Mouse (Mus musculus): ENCODE measurements at regions not wholly inside any gene's neighbourhood (a gene's known extent, or its start where the extent isn't known, plus 50 kb on each side); places are given as distances from the start of the nearest gene placed in this dataset.
"Not testable (repeated sequence)": the region's sequence is repeated elsewhere in the genome, so short reads cannot be mapped to it uniquely, and the experiment has no call there.

GRCm38 (mm10) chr15:3909471-3909870, 69.9 kb downstream of the Fbxo4 start:
- no peak for ATAC-seq (ENCODE audit: low FRiP score, low TSS enrichment)
- H3K9me3 ChIP-seq (ENCODE audit: low read length): no peaks in the 10 kb centered on the region
- H3K27me3 ChIP-seq (ENCODE audit: insufficient read depth, low read length): no peaks in the 10 kb centered on the region
- 66% methylated on average over 3 of the region's 3 CpGs for WGBS
- no peak overlapping the region for H3K4me3 ChIP-seq (ENCODE audit: low read length)
- no peak overlapping the region for H3K9ac ChIP-seq (replicated peaks; ENCODE audit: low read length)
- H3K27ac ChIP-seq (ENCODE audit: low read length): no peak overlapping the region
- no peaks in the 10 kb centered on the region for H3K36me3 ChIP-seq (ENCODE audit: insufficient read depth, low read length)
- no peaks in the 10 kb centered on the region for H3K4me1 ChIP-seq (ENCODE audit: insufficient read depth, low read length)
- no peak overlapping the region for H3K4me2 ChIP-seq (replicated peaks; ENCODE audit: low read depth, low read length)

DNA sequence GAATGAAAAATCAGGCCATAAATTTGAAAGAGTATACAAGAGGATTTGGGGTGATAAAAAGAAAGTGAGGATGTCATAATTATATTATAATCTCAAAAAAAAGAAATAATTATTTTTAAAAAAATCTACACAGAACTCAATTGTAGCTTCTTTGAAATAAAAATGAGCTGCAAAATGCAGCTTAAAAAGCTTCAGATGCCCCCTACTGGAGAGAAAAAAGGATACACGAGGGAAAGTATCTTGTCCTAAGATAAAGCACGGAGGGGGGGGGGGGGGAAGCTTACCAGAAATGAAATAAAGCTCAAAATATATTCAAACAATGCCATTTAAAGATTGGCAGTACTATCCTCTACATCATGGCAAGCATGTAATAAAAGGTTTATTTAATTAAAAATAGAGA, 70.7 kb downstream of the Fbxo4 start:
- WGBS: 13% methylated on average over 2 of the region's 2 CpGs
- no peaks in the 10 kb centered on the region for H3K9me3 ChIP-seq (ENCODE audit: low read length)
- no peak overlapping the region for H3K4me3 ChIP-seq (ENCODE audit: low read length)

GRCm38 (mm10) chr15:3905548-3905947, 73.8 kb downstream of the Fbxo4 start:
- 62% methylated on average over 2 of the region's 2 CpGs for WGBS
- Histone ChIP-seq H3K4me1 (ENCODE audit: insufficient read depth, low read length) (no peaks in the 10 kb centered on the region), H3K9me3 (ENCODE audit: low read length) (no peaks in the 10 kb centered on the region), H3K27me3 (ENCODE audit: insufficient read depth, low read length) (no peaks in the 10 kb centered on the region), H3K4me3 (ENCODE audit: low read length) (no peak overlapping the region), H3K36me3 (ENCODE audit: insufficient read depth, low read length) (no peaks in the 10 kb centered on the region), H3K9ac (replicated peaks; ENCODE audit: low read length) (no peak overlapping the region), H3K4me2 (replicated peaks; ENCODE audit: low read depth, low read length) (no peak overlapping the region), H3K27ac (ENCODE audit: low read length) (no peak overlapping the region)
- ATAC-seq (ENCODE audit: low FRiP score, low TSS enrichment): no peak

More for the DNA sequence above, 70.7 kb downstream of the Fbxo4 start:
- H3K4me1 ChIP-seq (ENCODE audit: insufficient read depth, low read length): no peaks in the 10 kb centered on the region
- no peaks in the 10 kb centered on the region for H3K27me3 ChIP-seq (ENCODE audit: insufficient read depth, low read length)
- H3K9ac ChIP-seq (replicated peaks; ENCODE audit: low read length): no peak overlapping the region
- H3K4me2 ChIP-seq (replicated peaks; ENCODE audit: low read depth, low read length): no peak overlapping the region
- no peaks in the 10 kb centered on the region for H3K36me3 ChIP-seq (ENCODE audit: insufficient read depth, low read length)
- no peak overlapping the region for H3K27ac ChIP-seq (ENCODE audit: low read length)
- ATAC-seq (ENCODE audit: low FRiP score, low TSS enrichment): no peak

DNA sequence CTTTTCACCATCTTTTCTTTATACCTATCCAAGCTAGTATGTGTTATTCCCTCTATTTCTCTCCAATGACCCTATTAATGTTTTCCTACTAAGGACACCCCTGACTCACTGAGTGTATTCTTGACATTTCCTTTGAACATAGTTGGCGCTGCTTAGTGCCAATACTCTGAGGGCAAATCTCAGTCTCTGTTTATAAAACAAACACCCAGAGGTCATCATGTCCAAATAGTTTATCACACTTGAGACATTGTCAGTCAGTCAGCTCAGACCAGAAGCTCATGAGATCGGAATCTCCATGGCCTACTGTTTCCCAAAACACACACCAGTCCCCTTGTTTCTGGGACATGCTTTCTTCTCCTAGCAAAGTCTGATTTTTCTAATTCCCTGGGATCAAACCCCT, 100.9 kb downstream of the Fbxo4 start:
- Histone ChIP-seq H3K27ac (ENCODE audit: low read length) (no peak overlapping the region), H3K9me3 (ENCODE audit: low read length) (no peaks in the 10 kb centered on the region), H3K4me1 (ENCODE audit: insufficient read depth, low read length) (no peaks in the 10 kb centered on the region), H3K9ac (replicated peaks; ENCODE audit: low read length) (no peak overlapping the region), H3K36me3 (ENCODE audit: insufficient read depth, low read length) (no peaks in the 10 kb centered on the region), H3K4me2 (replicated peaks; ENCODE audit: low read depth, low read length) (no peak overlapping the region), H3K4me3 (ENCODE audit: low read length) (no peak overlapping the region), H3K27me3 (ENCODE audit: insufficient read depth, low read length) (no peaks in the 10 kb centered on the region)
- ATAC-seq (ENCODE audit: low FRiP score, low TSS enrichment): no peak
- WGBS: 52% methylated on average over 2 of the region's 2 CpGs

GRCm38 (mm10) chr15:3877506-3877905, 101.9 kb downstream of the Fbxo4 start:
- Histone ChIP-seq H3K9ac (replicated peaks; ENCODE audit: low read length) (no peak overlapping the region), H3K27me3 (ENCODE audit: insufficient read depth, low read length) (no peaks in the 10 kb centered on the region), H3K36me3 (ENCODE audit: insufficient read depth, low read length) (no peaks in the 10 kb centered on the region), H3K9me3 (ENCODE audit: low read length) (no peaks in the 10 kb centered on the region), H3K4me2 (replicated peaks; ENCODE audit: low read depth, low read length) (no peak overlapping the region), H3K4me3 (ENCODE audit: low read length) (no peak overlapping the region), H3K27ac (ENCODE audit: low read length) (no peak overlapping the region), H3K4me1 (ENCODE audit: insufficient read depth, low read length) (no peaks in the 10 kb centered on the region)
- WGBS: 66% methylated on average over 3 of the region's 3 CpGs
- no peak for ATAC-seq (ENCODE audit: low FRiP score, low TSS enrichment)

- H3K9me3 ChIP-seq (ENCODE audit: low read length); H3K27ac ChIP-seq (ENCODE audit: low read length); H3K9ac ChIP-seq (replicated peaks; ENCODE audit: low read length); H3K4me2 ChIP-seq (replicated peaks; ENCODE audit: low read depth, low read length); H3K36me3 ChIP-seq (ENCODE audit: insufficient read depth, low read length); H3K4me1 ChIP-seq (ENCODE audit: insufficient read depth, low read length); H3K27me3 ChIP-seq (ENCODE audit: insufficient read depth, low read length); H3K4me3 ChIP-seq (ENCODE audit: low read length); ATAC-seq (ENCODE audit: low FRiP score, low TSS enrichment): not testable (repeated sequence)
- WGBS: 71% methylated on average over 6 of the region's 7 CpGs
Measured at GRCm38 (mm10) chr15:3875210-3875861, 104.0 kb downstream of the Fbxo4 start.

GRCm38 (mm10) chr15:3831802-3832201, 147.6 kb downstream of the Fbxo4 start:
- Histone ChIP-seq H3K4me2 (replicated peaks; ENCODE audit: low read depth, low read length) (no peak overlapping the region), H3K36me3 (ENCODE audit: insufficient read depth, low read length) (no peaks in the 10 kb centered on the region), H3K27me3 (ENCODE audit: insufficient read depth, low read length) (no peaks in the 10 kb centered on the region), H3K27ac (ENCODE audit: low read length) (no peak overlapping the region), H3K9ac (replicated peaks; ENCODE audit: low read length) (no peak overlapping the region), H3K9me3 (ENCODE audit: low read length) (no peaks in the 10 kb centered on the region), H3K4me1 (ENCODE audit: insufficient read depth, low read length) (no peaks in the 10 kb centered on the region), H3K4me3 (ENCODE audit: low read length) (no peak overlapping the region)
- 75% methylated on average over 4 of the region's 4 CpGs for WGBS
- ATAC-seq (ENCODE audit: low FRiP score, low TSS enrichment): no peak

DNA sequence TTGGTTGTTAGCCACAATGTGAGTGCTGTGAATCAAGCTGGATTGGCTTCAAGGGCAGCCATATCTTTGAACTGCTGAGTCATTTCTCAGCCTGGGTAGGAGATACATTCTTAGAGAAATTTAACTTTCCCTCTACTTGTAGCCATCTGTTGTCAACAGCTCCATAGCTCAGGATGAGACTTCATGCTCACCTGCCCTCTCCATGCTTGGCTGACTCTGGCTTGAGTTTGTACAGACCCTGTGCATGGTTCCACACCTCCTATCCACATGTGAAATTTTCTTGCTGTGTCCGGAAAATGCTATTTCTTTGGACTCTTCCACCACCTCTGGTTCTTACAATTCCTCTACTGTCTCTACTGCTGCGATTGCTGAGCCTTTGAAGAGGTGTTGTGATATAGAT, 173.9 kb downstream of the Fbxo4 start:
- H3K36me3 ChIP-seq (ENCODE audit: insufficient read depth, low read length): no peaks in the 10 kb centered on the region
- WGBS: 87% methylated on average over 2 of the region's 2 CpGs
- peak; percentile 89 for ATAC-seq (ENCODE audit: low FRiP score, low TSS enrichment)
- H3K27me3 ChIP-seq (ENCODE audit: insufficient read depth, low read length): no peaks in the 10 kb centered on the region
- H3K4me2 ChIP-seq (replicated peaks; ENCODE audit: low read depth, low read length): no peak overlapping the region
- H3K9ac ChIP-seq (replicated peaks; ENCODE audit: low read length): no peak overlapping the region
- no peaks in the 10 kb centered on the region for H3K4me1 ChIP-seq (ENCODE audit: insufficient read depth, low read length)
- H3K9me3 ChIP-seq (ENCODE audit: low read length): no peaks in the 10 kb centered on the region
- peak overlapping the region; percentile 64 for H3K27ac ChIP-seq (ENCODE audit: low read length)
- no peak overlapping the region for H3K4me3 ChIP-seq (ENCODE audit: low read length)

DNA sequence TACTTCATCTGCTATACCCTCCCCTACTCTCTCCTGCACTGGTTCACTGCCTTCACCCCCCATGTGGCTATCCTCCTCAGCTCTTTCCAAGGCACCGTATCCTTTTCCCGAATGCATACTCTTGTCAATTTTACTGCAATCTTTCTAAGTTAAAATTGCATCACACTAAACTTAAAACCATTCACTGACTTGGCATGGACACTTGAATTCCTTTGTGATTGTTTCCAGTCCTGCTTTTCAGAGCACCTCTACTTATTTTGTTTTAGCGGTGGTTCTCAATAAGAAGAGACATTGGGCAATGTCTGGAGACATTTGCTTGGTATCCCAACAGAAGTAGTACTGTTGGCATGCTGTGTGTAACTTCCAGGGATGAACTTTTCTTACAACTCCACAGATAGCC, 192.6 kb upstream of the Ghr start:
- no peaks in the 10 kb centered on the region for H3K36me3 ChIP-seq (ENCODE audit: insufficient read depth, low read length)
- WGBS: 83% methylated on average over 3 of the region's 3 CpGs
- H3K9ac ChIP-seq (replicated peaks; ENCODE audit: low read length): no peak overlapping the region
- ATAC-seq (ENCODE audit: low FRiP score, low TSS enrichment): no peak
- H3K4me1 ChIP-seq (ENCODE audit: insufficient read depth, low read length): no peaks in the 10 kb centered on the region
- no peak overlapping the region for H3K4me2 ChIP-seq (replicated peaks; ENCODE audit: low read depth, low read length)
- H3K27me3 ChIP-seq (ENCODE audit: insufficient read depth, low read length): no peaks in the 10 kb centered on the region
- no peak overlapping the region for H3K27ac ChIP-seq (ENCODE audit: low read length)
- no peak overlapping the region for H3K4me3 ChIP-seq (ENCODE audit: low read length)
- H3K9me3 ChIP-seq (ENCODE audit: low read length): no peaks in the 10 kb centered on the region

DNA sequence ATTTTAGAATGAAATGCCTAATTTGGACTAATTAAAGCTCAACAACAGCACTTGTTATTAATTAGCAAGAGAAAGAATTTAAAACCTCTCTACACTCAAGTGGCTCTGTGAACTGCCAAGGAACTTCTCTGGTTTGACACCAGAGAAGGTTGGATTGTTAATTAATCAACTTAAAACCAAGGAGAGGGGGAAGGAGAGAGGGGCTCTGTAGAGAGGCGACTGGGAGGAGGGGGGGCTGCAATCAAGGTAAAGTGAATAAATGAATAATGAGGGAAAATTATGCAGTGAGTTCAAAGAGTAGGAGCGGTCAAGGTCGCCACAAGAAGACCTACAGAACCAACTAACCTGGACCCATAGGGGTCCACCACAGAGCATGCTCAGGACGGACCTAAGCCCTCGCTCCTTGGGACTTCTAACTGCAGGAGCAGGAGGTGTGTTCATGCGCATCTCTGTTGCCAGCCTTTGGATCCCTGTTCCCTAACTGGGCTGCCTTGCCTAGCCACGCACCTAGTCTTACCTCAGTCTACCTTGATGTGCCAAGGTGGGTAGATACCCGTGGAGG, 189.0 kb upstream of the Ghr start:
- Histone ChIP-seq H3K4me1 (ENCODE audit: insufficient read depth, low read length) (no peaks in the 10 kb centered on the region), H3K4me3 (ENCODE audit: low read length) (no peak overlapping the region), H3K9me3 (ENCODE audit: low read length) (no peaks in the 10 kb centered on the region), H3K27ac (ENCODE audit: low read length) (no peak overlapping the region), H3K4me2 (replicated peaks; ENCODE audit: low read depth, low read length) (no peak overlapping the region), H3K9ac (replicated peaks; ENCODE audit: low read length) (no peak overlapping the region), H3K36me3 (ENCODE audit: insufficient read depth, low read length) (no peaks in the 10 kb centered on the region), H3K27me3 (ENCODE audit: insufficient read depth, low read length) (no peaks in the 10 kb centered on the region)
- 81% methylated on average over 8 of the region's 8 CpGs for WGBS
- peak; percentile 80 for ATAC-seq (ENCODE audit: low FRiP score, low TSS enrichment)
